Mouse (Mus musculus) intestine, embryonic 15.5 days (tissue): ENCODE measurements around the gene B4galt5. TPM values are rescaled to one million over a fixed set of nuclear protein-coding genes. Genes with fewer than 3 reads are reported as not detected.

Source experiments
- ATAC-seq: fragments of 200-750 bp; cut with Nextera tagmentation; 2 replicates; pipeline ENCODE4 v1.8.0; 2017; ENCODE audit warnings: moderate TSS enrichment, moderate library complexity
- H3K27ac ChIP-seq: fragments of 300-500 bp; sonication (generic); 2 replicates; pipeline ENCODE4 v1.5.1; 2015; ENCODE audit warnings: mild to moderate bottlenecking, inconsistent platforms
- H3K27me3 ChIP-seq: fragments of 300-500 bp; sonication (generic); replicated peaks from 2 replicates; pipeline ENCODE4 v1.6.1; 2015; ENCODE audit warnings: inconsistent platforms
- H3K36me3 ChIP-seq: fragments of 300-500 bp; sonication (generic); 2 replicates; pipeline ENCODE4 v1.6.1; 2015; ENCODE audit warnings: inconsistent platforms
- H3K4me1 ChIP-seq: fragments of 300-500 bp; sonication (generic); replicated peaks from 2 replicates; pipeline ENCODE4 v1.6.1; 2015; ENCODE audit warnings: inconsistent platforms
- H3K4me2 ChIP-seq: fragments of 300-500 bp; sonication (generic); replicated peaks from 2 replicates; pipeline ENCODE4 v1.6.1; 2015; ENCODE audit warnings: mild to moderate bottlenecking, inconsistent platforms
- H3K4me3 ChIP-seq: fragments of 300-500 bp; sonication (generic); replicated peaks from 2 replicates; pipeline ENCODE4 v1.5.1; 2015; ENCODE audit warnings: inconsistent platforms
- H3K9ac ChIP-seq: fragments of 300-500 bp; sonication (generic); 2 replicates; pipeline ENCODE4 v1.6.1; 2015; ENCODE audit warnings: inconsistent platforms
- H3K9me3 ChIP-seq: fragments of 300-500 bp; sonication (generic); 2 replicates; pipeline ENCODE4 v1.6.1; 2016; ENCODE audit warnings: inconsistent platforms
- WGBS: fragments of 180-500 bp; shearing (Covaris S2); methylation state at CpG from one replicate; pipeline ENCODE4 v1.1.7; 2015; 5-methylcytosine and 5-hydroxymethylcytosine counted together
- polyA plus RNA-seq: library from polyadenylated mRNA; unstranded; fragments of >200 nt; fragmentation: Nextera tagmentation; extraction: Ambion mirVana; gene quantifications from 2 replicates; pipeline ENCODE4 v1.2.1, GENCODE M21; 2015

The B4galt5 gene
- polyA plus RNA-seq, 1 experiment from 2014 or later: 9.6 TPM

- 66% methylated on average over 27 of the region's 27 CpGs for WGBS
- Histone ChIP-seq H3K27ac (0 out of 2 replicates have a peak overlapping the region, but pooled peaks have one; percentile 58), H3K9ac (no peak overlapping the region), H3K36me3 (peaks cover 9% of the 10 kb centered on the region), H3K4me1 (peaks cover 18% of the 10 kb centered on the region), H3K9me3 (no peaks in the 10 kb centered on the region), H3K4me2 (no peak overlapping the region), H3K4me3 (no peak overlapping the region), H3K27me3 (no peaks in the 10 kb centered on the region)
- peak; percentile 84 for ATAC-seq
Observed at GRCm38 (mm10) chr2:167298729-167299705, 50.0 kb downstream of the B4galt5 start.

GRCm38 (mm10) chr2:167297985-167298384 lies 51.0 kb downstream of the B4galt5 start:
- Histone ChIP-seq H3K9me3 (no peaks in the 10 kb centered on the region), H3K36me3 (peaks cover 4% of the 10 kb centered on the region), H3K4me2 (no peak overlapping the region), H3K4me3 (no peak overlapping the region), H3K27ac (no peak overlapping the region), H3K4me1 (peaks cover 18% of the 10 kb centered on the region), H3K9ac (no peak overlapping the region), H3K27me3 (no peaks in the 10 kb centered on the region)
- ATAC-seq: no peak
- 92% methylated on average over 11 of the region's 11 CpGs for WGBS

- H3K27me3 ChIP-seq: no peaks in the 10 kb centered on the region
- 52% methylated on average over 15 of the region's 15 CpGs for WGBS
- no peaks in the 10 kb centered on the region for H3K9me3 ChIP-seq
- no peak overlapping the region for H3K27ac ChIP-seq
- H3K9ac ChIP-seq: no peak overlapping the region
- H3K4me1 ChIP-seq: peaks cover 24% of the 10 kb centered on the region
- no peaks in the 10 kb centered on the region for H3K36me3 ChIP-seq
- H3K4me2 ChIP-seq: peak overlapping the region; percentile 31; the same call in 1 of the 2 replicates
- no peak for ATAC-seq
- H3K4me3 ChIP-seq: no peak overlapping the region
Observed at GRCm38 (mm10) chr2:167294926-167295325, 54.1 kb downstream of the B4galt5 start.

- 71% methylated on average over 7 of the region's 7 CpGs for WGBS
- ATAC-seq: no peak
- no peak overlapping the region for H3K27ac ChIP-seq
- H3K9me3 ChIP-seq: no peaks in the 10 kb centered on the region
- H3K4me2 ChIP-seq: no peak overlapping the region
- no peaks in the 10 kb centered on the region for H3K36me3 ChIP-seq
- peaks cover 18% of the 10 kb centered on the region for H3K4me1 ChIP-seq
- H3K27me3 ChIP-seq: no peaks in the 10 kb centered on the region
- H3K4me3 ChIP-seq: no peak overlapping the region
- no peak overlapping the region for H3K9ac ChIP-seq
Observed at GRCm38 (mm10) chr2:167294216-167294615, 54.8 kb downstream of the B4galt5 start.

DNA sequence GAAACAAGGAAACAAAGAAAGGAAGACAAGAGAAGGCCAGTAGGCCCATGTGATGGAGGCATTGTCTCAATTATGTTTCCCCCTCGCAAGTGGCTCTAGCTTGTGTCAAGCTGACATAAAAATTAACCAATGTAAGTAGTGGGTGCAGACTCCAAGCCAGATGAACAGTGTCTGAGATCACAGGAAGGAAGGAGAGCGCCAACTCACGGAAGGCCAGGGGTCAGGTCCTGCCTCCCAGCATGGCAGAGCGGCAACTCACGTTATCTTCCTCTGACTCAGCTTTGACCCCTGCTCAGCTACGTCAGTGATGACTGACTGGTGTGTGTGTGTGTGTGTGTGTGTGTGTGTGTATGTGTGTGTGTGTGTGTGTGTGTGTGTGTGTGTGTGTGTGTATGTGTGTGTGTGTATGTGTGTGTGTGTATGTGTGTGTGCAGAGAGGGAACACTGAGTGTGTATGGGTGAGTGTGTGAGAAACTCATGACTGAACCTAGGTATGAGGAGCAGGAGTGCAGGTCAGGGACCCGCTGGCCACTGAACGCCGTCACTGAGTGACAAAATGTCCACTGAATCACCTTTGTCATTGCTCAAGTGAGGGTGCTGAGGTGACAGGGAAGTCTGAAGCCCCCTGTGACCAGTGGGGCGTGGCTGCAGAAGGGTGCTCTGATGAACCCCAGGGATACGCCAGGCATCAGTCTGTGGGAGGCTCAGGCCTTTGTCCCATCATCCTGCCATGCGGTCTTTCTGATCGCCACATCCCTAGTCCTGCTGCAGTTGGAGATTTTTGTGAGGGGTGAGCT lies 55.5 kb downstream of the B4galt5 start:
- 64% methylated on average over 13 of the region's 13 CpGs for WGBS
- no peaks in the 10 kb centered on the region for H3K36me3 ChIP-seq
- H3K9me3 ChIP-seq: no peaks in the 10 kb centered on the region
- no peak overlapping the region for H3K4me3 ChIP-seq
- peak; percentile 44; the same call in 1 of the 2 replicates for ATAC-seq
- no peak overlapping the region for H3K4me2 ChIP-seq
- peaks cover 12% of the 10 kb centered on the region; the same call in 1 of the 2 replicates for H3K4me1 ChIP-seq
- no peak overlapping the region for H3K9ac ChIP-seq
- H3K27me3 ChIP-seq: no peaks in the 10 kb centered on the region
- peak overlapping the region; percentile 72; the same call in 1 of the 2 replicates for H3K27ac ChIP-seq

DNA sequence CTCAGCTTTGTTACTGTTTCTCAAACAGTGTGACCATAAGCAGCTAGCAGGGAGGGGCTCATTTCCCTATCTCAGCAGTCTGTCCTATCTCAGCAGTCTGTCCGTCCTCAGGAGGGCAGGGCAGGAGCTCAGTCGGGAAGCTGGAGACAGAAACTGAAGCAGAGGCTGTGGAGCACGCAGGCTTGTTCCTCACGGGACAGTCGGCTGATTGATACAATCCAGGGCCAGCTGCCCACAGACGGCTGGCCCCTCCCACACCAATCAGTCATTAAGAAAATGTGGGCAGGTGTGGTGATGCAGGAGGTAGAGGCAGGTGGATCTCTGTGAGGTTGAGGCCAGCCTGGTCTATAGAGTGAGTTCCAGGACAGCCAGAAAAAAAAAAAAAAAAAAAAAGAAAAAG lies 56.1 kb downstream of the B4galt5 start:
- 6% methylated on average over 6 of the region's 6 CpGs for WGBS
- peak overlapping the region; percentile 30; the same call in 1 of the 2 replicates for H3K4me2 ChIP-seq
- H3K27me3 ChIP-seq: no peaks in the 10 kb centered on the region
- peak overlapping the region; percentile 72 for H3K27ac ChIP-seq
- ATAC-seq: peak; percentile 83
- H3K9me3 ChIP-seq: no peaks in the 10 kb centered on the region
- no peak overlapping the region for H3K9ac ChIP-seq
- peaks cover 11% of the 10 kb centered on the region; the same call in 1 of the 2 replicates for H3K4me1 ChIP-seq
- H3K4me3 ChIP-seq: no peak overlapping the region
- no peaks in the 10 kb centered on the region for H3K36me3 ChIP-seq

GRCm38 (mm10) chr2:167292151-167292591 lies 56.8 kb downstream of the B4galt5 start:
- H3K27me3 ChIP-seq: no peaks in the 10 kb centered on the region
- 44% methylated on average over 4 of the region's 4 CpGs for WGBS
- H3K9me3 ChIP-seq: no peaks in the 10 kb centered on the region
- peak overlapping the region; percentile 72 for H3K27ac ChIP-seq
- no peak overlapping the region for H3K9ac ChIP-seq
- peak; percentile 86 for ATAC-seq
- no peak overlapping the region for H3K4me3 ChIP-seq
- H3K4me1 ChIP-seq: peaks cover 11% of the 10 kb centered on the region; the same call in 1 of the 2 replicates
- H3K4me2 ChIP-seq: peak overlapping the region; percentile 30; the same call in 1 of the 2 replicates
- H3K36me3 ChIP-seq: no peaks in the 10 kb centered on the region

DNA sequence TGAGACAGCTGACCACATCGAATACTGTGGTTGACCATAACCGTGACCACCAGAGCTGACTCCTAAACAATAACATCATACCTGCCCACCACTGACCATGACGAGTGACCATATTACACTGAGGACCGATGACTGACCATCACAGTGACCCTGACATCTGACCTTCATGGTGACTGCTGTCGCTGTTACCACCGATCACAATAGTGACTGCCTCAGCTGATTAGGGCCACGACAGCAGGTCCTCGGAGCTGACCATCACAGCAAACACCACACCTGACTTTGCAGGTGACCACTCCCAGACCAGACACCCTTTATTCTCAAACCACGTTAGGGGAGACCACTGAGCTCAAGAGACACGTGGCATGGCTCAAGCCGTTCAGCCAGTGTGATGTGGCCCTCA lies 57.3 kb downstream of the B4galt5 start:
- Histone ChIP-seq H3K36me3 (no peaks in the 10 kb centered on the region), H3K4me3 (no peak overlapping the region), H3K27me3 (no peaks in the 10 kb centered on the region), H3K9me3 (no peaks in the 10 kb centered on the region), H3K27ac (peak overlapping the region; percentile 72; the same call in 1 of the 2 replicates), H3K4me1 (peaks cover 11% of the 10 kb centered on the region; the same call in 1 of the 2 replicates), H3K4me2 (no peak overlapping the region), H3K9ac (no peak overlapping the region)
- ATAC-seq: peak; percentile 4; the same call in 1 of the 2 replicates
- 81% methylated on average over 11 of the region's 11 CpGs for WGBS

DNA sequence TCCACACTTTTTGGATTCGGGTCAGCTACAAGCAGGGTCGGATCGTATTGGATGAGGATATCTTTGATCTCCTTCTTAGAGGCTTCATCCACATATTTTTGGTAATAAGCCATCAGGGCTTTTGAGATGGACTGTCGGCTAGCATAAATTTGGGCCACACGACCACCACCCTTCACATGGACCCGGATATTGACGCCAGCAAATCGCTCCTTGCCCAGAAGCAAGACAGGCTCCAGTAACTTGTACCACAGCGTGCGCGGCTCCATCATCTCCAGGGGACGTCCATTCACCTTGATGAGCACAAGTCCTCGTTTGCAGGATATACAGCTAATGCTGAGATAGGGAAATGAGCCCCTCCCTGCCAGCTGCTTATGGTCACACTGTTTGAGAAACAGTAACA lies 67.5 kb downstream of the B4galt5 start:
- Histone ChIP-seq H3K36me3 (no peaks in the 10 kb centered on the region), H3K4me2 (no peak overlapping the region), H3K9me3 (no peaks in the 10 kb centered on the region), H3K4me1 (0 out of 2 replicates have a peak, but pooled peaks cover 3% of the 10 kb centered on the region), H3K27me3 (no peaks in the 10 kb centered on the region), H3K9ac (no peak overlapping the region), H3K4me3 (no peak overlapping the region), H3K27ac (no peak overlapping the region)
- WGBS: 89% methylated on average over 13 of the region's 13 CpGs
- ATAC-seq: no peak

GRCm38 (mm10) chr2:167280986-167281310 lies 68.0 kb downstream of the B4galt5 start:
- 80% methylated on average over 4 of the region's 4 CpGs for WGBS
- Histone ChIP-seq H3K36me3 (no peaks in the 10 kb centered on the region), H3K4me3 (no peak overlapping the region), H3K9me3 (no peaks in the 10 kb centered on the region), H3K4me2 (no peak overlapping the region), H3K4me1 (0 out of 2 replicates have a peak, but pooled peaks cover 3% of the 10 kb centered on the region), H3K27ac (no peak overlapping the region), H3K27me3 (0 out of 2 replicates have a peak, but pooled peaks cover 2% of the 10 kb centered on the region), H3K9ac (no peak overlapping the region)
- peak; percentile 31; the same call in 1 of the 2 replicates for ATAC-seq

DNA sequence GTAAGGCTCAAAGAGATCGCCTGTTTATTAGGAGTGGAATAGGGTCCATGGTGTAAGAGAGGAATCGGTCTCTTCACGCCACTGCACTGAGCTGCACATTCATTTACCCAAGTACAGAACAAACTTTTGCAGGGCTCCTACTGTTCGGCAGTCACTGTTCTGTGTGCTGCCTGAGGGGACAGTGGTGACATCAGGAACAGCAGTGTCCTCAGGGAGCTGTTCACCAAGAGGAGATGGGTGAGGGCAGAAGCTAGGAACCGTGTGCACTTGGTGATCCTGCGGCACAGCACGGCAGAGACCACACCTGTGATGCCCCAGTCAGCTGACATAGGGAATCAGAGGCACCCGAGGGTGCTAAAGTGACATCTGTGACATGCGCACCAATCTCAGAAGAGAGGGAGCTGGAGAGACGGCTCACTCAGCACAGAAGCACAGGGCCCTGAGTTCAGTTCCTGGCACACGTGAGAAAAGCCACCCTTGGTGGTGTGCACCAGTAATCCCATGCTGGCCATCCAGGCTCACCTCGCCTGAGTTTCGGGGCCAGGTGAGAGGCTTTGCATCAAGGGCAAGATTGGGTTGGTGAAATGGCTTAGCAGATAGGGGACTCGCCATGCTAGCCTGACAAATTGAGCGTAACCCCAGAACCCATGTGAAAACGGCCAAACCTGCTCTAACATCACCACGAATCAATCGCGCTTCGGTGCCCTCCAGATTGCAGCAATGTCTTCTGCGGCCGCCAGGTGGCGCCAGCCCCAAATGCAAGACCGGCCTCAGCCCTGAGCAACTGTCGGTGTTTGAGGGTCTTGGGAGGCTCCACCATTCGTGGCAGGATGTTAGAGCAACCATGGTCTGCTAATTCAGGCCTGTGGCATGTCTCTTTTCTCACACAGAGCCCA lies 68.6 kb downstream of the B4galt5 start:
- ATAC-seq: peak; percentile 69
- Histone ChIP-seq H3K27ac (no peak overlapping the region), H3K36me3 (no peaks in the 10 kb centered on the region), H3K9me3 (no peaks in the 10 kb centered on the region), H3K4me3 (no peak overlapping the region), H3K27me3 (0 out of 2 replicates have a peak, but pooled peaks cover 2% of the 10 kb centered on the region), H3K9ac (no peak overlapping the region), H3K4me1 (0 out of 2 replicates have a peak, but pooled peaks cover 3% of the 10 kb centered on the region), H3K4me2 (no peak overlapping the region)
- WGBS: 45% methylated on average over 26 of the region's 26 CpGs
